Mouse (Mus musculus): ENCODE measurements at regions not wholly inside any gene's neighbourhood (a gene's known extent, or its start where the extent isn't known, plus 50 kb on each side); places are given as distances from the start of the nearest gene placed in this dataset.

DNA sequence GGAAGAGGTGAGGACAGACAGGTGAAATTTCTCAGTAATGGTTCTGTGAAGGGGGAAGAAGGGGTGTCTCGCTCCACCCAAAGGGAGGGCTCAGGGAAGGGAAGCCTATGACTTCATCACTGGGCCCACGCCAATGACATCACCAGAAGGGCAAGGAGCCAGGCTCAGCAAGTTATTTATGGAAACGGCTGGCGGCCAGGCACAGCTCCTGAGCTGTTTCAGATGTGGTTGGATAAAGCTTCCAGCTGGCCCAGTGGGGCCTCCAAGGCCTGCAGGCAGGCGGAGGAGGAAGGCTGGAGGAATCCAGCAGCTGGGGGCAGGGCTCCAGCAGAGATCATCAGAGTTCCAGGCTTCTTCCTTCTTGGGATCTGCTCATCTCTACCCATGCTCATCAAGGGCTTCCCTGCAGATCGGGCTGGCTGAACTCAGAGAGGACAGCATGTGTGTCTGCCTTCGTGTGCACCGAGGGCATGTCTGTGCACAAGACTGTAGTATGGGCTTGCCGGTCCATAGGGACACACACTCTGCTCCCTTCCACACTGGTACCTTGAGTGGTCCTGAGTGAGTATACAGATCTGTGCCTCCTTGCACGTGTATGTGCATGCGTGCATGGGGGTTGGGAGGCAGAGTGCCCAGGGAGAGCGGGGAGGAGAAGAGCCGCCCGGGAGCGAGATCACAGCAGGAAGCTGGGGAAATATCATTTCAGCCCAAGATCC is 131.6 kb upstream of the Sdk2 start:
- no peak overlapping the region for H3K9ac ChIP-seq (replicated peaks)
- H3K4me1 ChIP-seq: peaks cover 29% of the 10 kb centered on the region
- peak; percentile 70 for ATAC-seq (ENCODE audit: low FRiP score)
- no peaks in the 10 kb centered on the region for H3K9me3 ChIP-seq (replicated peaks)
- WGBS: 45% methylated on average over 15 of the region's 15 CpGs
- H3K27me3 ChIP-seq (replicated peaks): no peaks in the 10 kb centered on the region
- H3K36me3 ChIP-seq: no peaks in the 10 kb centered on the region
- H3K4me2 ChIP-seq: no peak overlapping the region
- H3K27ac ChIP-seq (replicated peaks): peak overlapping the region; percentile 62; the same call in 1 of the 2 replicates
- no peak overlapping the region for H3K4me3 ChIP-seq (replicated peaks)

DNA sequence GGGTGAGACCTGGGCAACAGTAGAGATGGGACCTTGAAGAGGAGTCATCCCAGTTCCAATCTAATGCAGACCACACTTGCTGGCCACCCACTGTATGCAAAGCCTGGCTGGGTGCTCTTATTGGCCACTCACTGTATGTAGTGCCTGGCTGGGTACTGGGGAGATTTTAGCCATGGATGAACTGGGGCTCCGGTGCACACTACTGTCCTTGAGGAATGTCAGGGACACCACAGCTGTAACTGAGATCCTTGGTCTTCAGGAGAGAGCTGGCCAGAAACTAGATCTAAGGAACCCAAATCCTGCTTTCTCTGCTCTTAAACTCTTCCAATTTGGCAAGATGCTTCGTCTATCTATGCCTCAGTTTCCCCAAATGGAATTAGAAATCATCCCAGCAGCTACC is 128.4 kb upstream of the Sdk2 start:
- ATAC-seq (ENCODE audit: low FRiP score): no peak
- 94% methylated on average over 2 of the region's 2 CpGs for WGBS

DNA sequence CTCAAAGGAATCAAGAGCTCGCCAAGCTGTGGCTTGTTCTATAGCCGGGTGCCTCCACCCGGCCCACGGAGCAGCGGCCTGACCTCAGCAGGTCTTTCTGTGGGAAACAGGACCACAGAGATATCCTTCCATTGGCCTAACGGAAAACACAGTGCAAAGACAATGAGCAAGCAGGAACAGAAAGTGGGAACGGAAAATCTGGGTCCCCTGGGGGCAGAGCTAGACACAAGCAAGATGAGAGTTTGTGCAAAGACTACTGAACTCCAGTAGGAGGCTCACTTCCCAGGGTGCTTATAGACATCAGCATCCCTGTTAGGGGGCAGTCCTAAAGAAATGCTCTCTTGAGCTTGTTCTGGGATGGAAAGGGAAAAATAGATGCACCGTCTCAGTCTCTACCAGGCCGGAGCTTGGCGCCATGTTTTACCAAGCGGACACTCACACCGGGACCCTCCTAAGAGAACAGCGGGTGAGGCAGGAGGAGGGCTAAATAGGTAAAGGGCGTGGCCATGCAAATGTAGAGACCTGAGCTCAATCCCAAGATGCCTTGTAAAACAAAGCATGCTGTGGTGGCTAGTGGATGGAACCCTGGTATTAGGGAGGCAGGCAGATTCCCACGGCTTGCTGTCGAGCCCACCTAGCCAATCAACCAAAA is 127.3 kb upstream of the Sdk2 start:
- H3K27ac ChIP-seq (replicated peaks): no peak overlapping the region
- H3K4me1 ChIP-seq: peaks cover 18% of the 10 kb centered on the region
- no peak overlapping the region for H3K9ac ChIP-seq (replicated peaks)
- H3K9me3 ChIP-seq (replicated peaks): no peaks in the 10 kb centered on the region
- H3K4me2 ChIP-seq: no peak overlapping the region
- WGBS: 53% methylated on average over 16 of the region's 16 CpGs
- H3K4me3 ChIP-seq (replicated peaks): no peak overlapping the region
- no peaks in the 10 kb centered on the region for H3K27me3 ChIP-seq (replicated peaks)
- no peaks in the 10 kb centered on the region for H3K36me3 ChIP-seq
- no peak for ATAC-seq (ENCODE audit: low FRiP score)

More for the DNA sequence above, 128.4 kb upstream of the Sdk2 start:
- no peak overlapping the region for H3K9ac ChIP-seq (replicated peaks)
- no peak overlapping the region for H3K4me3 ChIP-seq (replicated peaks)
- H3K4me2 ChIP-seq: no peak overlapping the region
- no peaks in the 10 kb centered on the region for H3K27me3 ChIP-seq (replicated peaks)
- H3K4me1 ChIP-seq: peaks cover 21% of the 10 kb centered on the region
- no peaks in the 10 kb centered on the region for H3K9me3 ChIP-seq (replicated peaks)
- no peak overlapping the region for H3K27ac ChIP-seq (replicated peaks)
- no peaks in the 10 kb centered on the region for H3K36me3 ChIP-seq

DNA sequence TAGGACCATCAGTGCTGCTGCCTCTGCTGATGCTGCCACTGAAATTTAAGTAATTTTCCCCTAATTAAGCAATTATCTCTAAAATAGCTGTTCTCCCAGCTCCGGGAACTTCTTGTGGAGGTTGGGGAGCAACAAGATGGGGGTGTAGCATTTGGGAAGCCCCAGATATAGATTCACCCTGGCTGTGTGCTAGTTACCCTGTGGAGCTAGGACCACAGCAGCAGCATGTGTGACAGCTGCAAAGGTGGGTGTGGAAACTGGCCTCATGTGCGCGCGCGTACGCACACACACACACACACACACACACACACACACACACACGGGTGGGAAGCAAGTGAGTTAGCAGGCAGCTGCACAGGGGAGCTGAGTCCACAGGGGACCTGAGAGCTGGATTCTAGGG is 126.2 kb upstream of the Sdk2 start:
- Histone ChIP-seq H3K27me3 (replicated peaks) (no peaks in the 10 kb centered on the region), H3K4me1 (peaks cover 8% of the 10 kb centered on the region), H3K4me2 (no peak overlapping the region), H3K27ac (replicated peaks) (no peak overlapping the region), H3K9ac (replicated peaks) (no peak overlapping the region), H3K9me3 (replicated peaks) (no peaks in the 10 kb centered on the region), H3K4me3 (replicated peaks) (no peak overlapping the region), H3K36me3 (no peaks in the 10 kb centered on the region)
- WGBS: 89% methylated on average over 7 of the region's 7 CpGs
- ATAC-seq (ENCODE audit: low FRiP score): no peak

- ATAC-seq (ENCODE audit: low FRiP score): no peak
- Histone ChIP-seq H3K9me3 (replicated peaks) (no peaks in the 10 kb centered on the region), H3K4me1 (peaks cover 8% of the 10 kb centered on the region), H3K27ac (replicated peaks) (no peak overlapping the region), H3K4me2 (no peak overlapping the region), H3K27me3 (replicated peaks) (no peaks in the 10 kb centered on the region), H3K4me3 (replicated peaks) (no peak overlapping the region), H3K36me3 (no peaks in the 10 kb centered on the region), H3K9ac (replicated peaks) (no peak overlapping the region)
- 60% methylated on average over 5 of the region's 5 CpGs for WGBS
These were observed 124.8 kb upstream of the Sdk2 start for GRCm38 (mm10) chr11:114191661-114192060.

GRCm38 (mm10) chr11:114184970-114185882 is 118.4 kb upstream of the Sdk2 start:
- Histone ChIP-seq H3K27me3 (replicated peaks) (0 out of 2 replicates have a peak, but pooled peaks cover 3% of the 10 kb centered on the region), H3K4me3 (replicated peaks) (no peak overlapping the region), H3K4me2 (no peak overlapping the region), H3K4me1 (peaks cover 14% of the 10 kb centered on the region), H3K36me3 (no peaks in the 10 kb centered on the region), H3K27ac (replicated peaks) (no peak overlapping the region), H3K9me3 (replicated peaks) (no peaks in the 10 kb centered on the region), H3K9ac (replicated peaks) (no peak overlapping the region)
- peak; percentile 75 for ATAC-seq (ENCODE audit: low FRiP score)
- 27% methylated on average over 18 of the region's 18 CpGs for WGBS

- Histone ChIP-seq H3K4me3 (replicated peaks) (no peak overlapping the region), H3K27me3 (replicated peaks) (0 out of 2 replicates have a peak, but pooled peaks cover 3% of the 10 kb centered on the region), H3K36me3 (no peaks in the 10 kb centered on the region), H3K27ac (replicated peaks) (no peak overlapping the region), H3K9me3 (replicated peaks) (no peaks in the 10 kb centered on the region), H3K9ac (replicated peaks) (no peak overlapping the region), H3K4me2 (no peak overlapping the region), H3K4me1 (peaks cover 14% of the 10 kb centered on the region)
- no peak for ATAC-seq (ENCODE audit: low FRiP score)
- WGBS: 84% methylated on average over 5 of the region's 5 CpGs
These were observed 117.6 kb upstream of the Sdk2 start for GRCm38 (mm10) chr11:114184431-114184830.

DNA sequence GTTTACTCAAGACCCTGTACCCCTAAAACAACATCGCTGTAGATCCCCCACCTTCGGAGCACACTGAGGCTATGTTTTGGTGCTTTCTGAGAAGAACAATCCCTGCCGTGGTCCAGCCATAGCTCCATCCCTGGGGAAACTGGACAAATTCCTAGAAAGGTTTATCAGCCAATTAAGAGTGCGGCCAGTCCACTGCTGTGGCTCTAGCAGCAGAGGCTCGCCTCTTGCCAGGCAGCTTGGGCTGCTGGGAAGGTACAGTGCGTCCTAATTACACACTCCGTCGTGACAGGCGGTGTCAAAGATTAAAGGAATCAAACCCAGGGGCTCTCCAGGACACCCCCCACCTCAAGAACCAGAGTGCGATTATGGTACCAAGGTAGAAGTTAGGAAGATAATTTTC is 116.4 kb upstream of the Sdk2 start:
- H3K9me3 ChIP-seq (replicated peaks): no peaks in the 10 kb centered on the region
- 89% methylated on average over 10 of the region's 10 CpGs for WGBS
- H3K36me3 ChIP-seq: no peaks in the 10 kb centered on the region
- H3K4me3 ChIP-seq (replicated peaks): no peak overlapping the region
- no peak overlapping the region for H3K9ac ChIP-seq (replicated peaks)
- H3K27me3 ChIP-seq (replicated peaks): 0 out of 2 replicates have a peak, but pooled peaks cover 3% of the 10 kb centered on the region
- ATAC-seq (ENCODE audit: low FRiP score): no peak
- no peak overlapping the region for H3K27ac ChIP-seq (replicated peaks)
- no peak overlapping the region for H3K4me2 ChIP-seq
- peaks cover 23% of the 10 kb centered on the region for H3K4me1 ChIP-seq

DNA sequence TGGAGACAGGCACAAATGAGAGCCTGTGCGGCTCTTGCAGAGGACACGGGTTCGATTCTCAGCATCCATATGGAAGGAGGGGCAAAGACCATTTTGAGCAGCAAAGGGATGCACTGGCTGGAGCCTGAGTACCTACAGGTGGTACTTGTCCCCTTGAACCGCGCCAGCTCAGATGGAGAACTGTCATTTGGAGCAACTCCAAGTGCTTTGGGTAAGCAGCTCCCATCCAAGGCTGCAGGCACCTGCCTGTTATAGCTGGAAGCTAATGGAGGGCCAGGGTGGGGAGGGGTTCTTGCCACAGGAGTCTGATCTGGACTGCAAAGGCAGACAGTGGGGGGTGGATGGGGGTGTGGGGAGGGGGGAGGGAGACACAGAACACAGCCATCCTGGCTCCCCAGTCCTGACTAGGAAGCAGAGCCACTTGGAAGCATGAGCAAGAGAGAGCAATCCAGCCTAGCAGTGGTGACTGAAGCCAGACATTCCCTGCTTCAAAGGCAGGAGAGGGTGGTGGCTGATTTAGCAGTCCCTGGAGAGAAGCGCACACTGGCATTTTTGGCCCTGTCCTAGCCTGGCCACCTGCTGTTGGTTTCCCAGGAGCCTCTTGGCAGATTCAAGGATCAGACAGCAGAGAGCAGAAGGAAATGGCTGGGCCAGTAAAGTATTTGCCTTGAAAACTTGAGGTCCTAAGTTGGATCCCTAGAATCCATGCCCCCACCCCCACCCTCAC is 112.1 kb upstream of the Sdk2 start:
- no peaks in the 10 kb centered on the region for H3K9me3 ChIP-seq (replicated peaks)
- no peaks in the 10 kb centered on the region for H3K36me3 ChIP-seq
- H3K4me2 ChIP-seq: no peak overlapping the region
- WGBS: 61% methylated on average over 6 of the region's 6 CpGs
- no peak overlapping the region for H3K27ac ChIP-seq (replicated peaks)
- H3K4me3 ChIP-seq (replicated peaks): no peak overlapping the region
- ATAC-seq (ENCODE audit: low FRiP score): no peak
- 0 out of 2 replicates have a peak, but pooled peaks cover 6% of the 10 kb centered on the region for H3K27me3 ChIP-seq (replicated peaks)
- H3K9ac ChIP-seq (replicated peaks): no peak overlapping the region
- peaks cover 38% of the 10 kb centered on the region for H3K4me1 ChIP-seq

GRCm38 (mm10) chr11:114177789-114178188 is 110.9 kb upstream of the Sdk2 start:
- Histone ChIP-seq H3K4me2 (no peak overlapping the region), H3K4me1 (peaks cover 38% of the 10 kb centered on the region), H3K9ac (replicated peaks) (no peak overlapping the region), H3K27ac (replicated peaks) (0 out of 2 replicates have a peak overlapping the region, but pooled peaks have one; percentile 20), H3K9me3 (replicated peaks) (no peaks in the 10 kb centered on the region), H3K36me3 (no peaks in the 10 kb centered on the region), H3K27me3 (replicated peaks) (0 out of 2 replicates have a peak, but pooled peaks cover 6% of the 10 kb centered on the region), H3K4me3 (replicated peaks) (no peak overlapping the region)
- ATAC-seq (ENCODE audit: low FRiP score): no peak
- 51% methylated on average over 4 of the region's 4 CpGs for WGBS

DNA sequence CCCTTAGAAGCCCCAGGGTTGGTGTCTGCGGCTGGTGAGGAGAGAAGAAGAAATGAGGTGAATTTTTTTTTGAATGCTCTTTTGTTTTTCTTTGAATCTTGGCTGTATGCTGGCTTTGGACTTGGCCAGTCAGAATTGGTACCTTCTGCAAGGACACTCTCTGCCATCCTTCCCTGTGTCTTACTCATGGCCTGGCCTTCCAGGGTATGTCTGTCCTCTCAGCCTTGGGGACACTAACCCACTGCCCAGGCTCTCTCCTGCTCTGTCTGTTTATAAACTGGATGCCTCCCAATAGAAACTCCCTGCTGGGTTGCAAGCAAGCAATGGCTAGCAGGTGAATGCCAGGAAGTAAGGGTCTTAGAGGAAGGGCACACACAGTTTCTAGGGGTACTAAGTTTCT is 110.4 kb upstream of the Sdk2 start:
- Histone ChIP-seq H3K36me3 (no peaks in the 10 kb centered on the region), H3K27ac (replicated peaks) (no peak overlapping the region), H3K9me3 (replicated peaks) (no peaks in the 10 kb centered on the region), H3K9ac (replicated peaks) (no peak overlapping the region), H3K27me3 (replicated peaks) (0 out of 2 replicates have a peak, but pooled peaks cover 6% of the 10 kb centered on the region), H3K4me2 (no peak overlapping the region), H3K4me3 (replicated peaks) (no peak overlapping the region), H3K4me1 (peaks cover 38% of the 10 kb centered on the region)
- WGBS: 67% methylated on average over 1 of the region's 1 CpGs
- no peak for ATAC-seq (ENCODE audit: low FRiP score)

Data from neural tube, embryonic 15.5 days (tissue).